Mouse (Mus musculus): ENCODE measurements at regions not wholly inside any gene's neighbourhood (a gene's known extent, or its start where the extent isn't known, plus 50 kb on each side); places are given as distances from the start of the nearest gene placed in this dataset.

- no peak for DNase-seq (ENCODE audit: low read depth)
Observed at GRCm38 (mm10) chr11:26881635-26882034, 287.8 kb upstream of the Vrk2 start.

Data from induced T-regulatory cell, adult 2 months (primary cell).